Comparison of ENCODE assay signal across 11 mouse cellular contexts in the genomic region with DNA sequence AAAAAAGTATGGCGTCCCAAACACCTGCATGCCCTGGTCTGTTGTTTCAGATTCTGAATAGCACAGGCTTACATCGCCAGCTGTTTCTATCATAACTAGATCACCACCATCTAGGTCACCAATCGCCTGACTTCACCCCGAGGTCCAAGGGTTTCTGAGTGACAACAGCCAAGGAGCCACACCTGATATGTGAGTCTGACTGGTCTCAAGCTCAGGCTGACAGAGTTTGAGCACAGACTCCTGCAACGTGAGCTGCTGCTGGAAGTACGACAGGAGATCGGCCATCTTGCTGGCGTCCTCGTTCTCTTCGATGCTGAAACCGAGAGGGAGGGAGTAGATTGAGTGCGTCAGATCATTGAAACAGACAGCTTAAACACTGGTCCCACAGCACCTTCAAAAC. TPM values are rescaled to one million over a fixed set of nuclear protein-coding genes. Genes with fewer than 3 reads are reported as not detected.
"Had no signal": no experiment of that assay in that cellular context is flagged by ENCODE, and none has a peak within 500 bp of the region (broad histone marks: within the 10 kb centered on the region; RNA-seq: fewer than 3 reads in every experiment).

No protein-coding gene starts in this region.

- DNase-seq: lung, adult 18-20 months; lung, embryonic 14.5 days; lung, postnatal 10 days; lung, postnatal 4 days; right cerebral cortex, postnatal 14 days; spleen, adult 18-20 months; thymus, adult 18-20 months had no signal

RNA-seq across cellular contexts. Expression of a gene that starts 44.0 kb away (rescaled TPM):
- total RNA-seq: megakaryocyte, adult 5-6 weeks; midbrain, postnatal 0 days; monocyte, adult 5-6 weeks; neutrophil, adult 5-6 weeks had no signal
